In the genomic region with DNA sequence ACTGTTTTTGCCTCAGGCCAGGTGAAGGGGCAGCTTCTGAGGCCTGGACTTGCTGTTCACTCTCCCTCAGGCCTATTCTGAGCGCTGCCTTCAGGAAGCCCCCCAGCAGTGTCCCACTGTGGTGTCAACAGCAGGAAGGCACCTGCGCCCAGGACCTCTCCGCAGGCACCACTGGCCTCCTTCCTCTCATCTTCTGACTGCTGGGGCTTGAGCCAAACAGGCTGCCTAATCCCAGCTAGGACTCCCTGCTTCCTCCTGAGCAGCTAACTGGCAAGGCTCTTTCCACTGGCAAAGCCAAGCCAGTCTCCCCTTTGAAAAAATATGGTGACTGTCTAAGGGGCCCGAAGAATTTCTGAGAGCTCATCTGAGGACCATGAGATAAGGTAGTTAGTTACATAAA, we compare ENCODE assay signal across 30 mouse cellular contexts. TPM values are rescaled to one million over a fixed set of nuclear protein-coding genes. Genes with fewer than 3 reads are reported as not detected.
DNase-seq lines count a peak whose midpoint lies in the region; ATAC-seq and TF ChIP-seq lines count a peak whose summit lies in the region.
"Had no signal": no experiment of that assay in that cellular context is flagged by ENCODE, and none has a peak within 500 bp of the region (broad histone marks: within the 10 kb centered on the region; RNA-seq: fewer than 3 reads in every experiment).

No protein-coding gene starts in this region.

- peaks cover 27% of the 10 kb centered on the region for H3K4me1 ChIP-seq in cerebellum, adult 2 months (ENCODE audit: control insufficient read depth, insufficient read depth, low read length)
- peaks cover 6% of the 10 kb centered on the region for H3K4me1 ChIP-seq in thymus, adult 2 months (replicated peaks; ENCODE audit: control insufficient read depth, insufficient read depth, low read length)
- no peaks in the 10 kb centered on the region for H3K4me1 ChIP-seq in midbrain, embryonic 13.5 days (replicated peaks)
- H3K4me1 ChIP-seq: embryonic facial prominence, embryonic 12.5 days; heart, embryonic 15.5 days; intestine, embryonic 15.5 days; limb, embryonic 15.5 days; lung, embryonic 15.5 days; neural tube, embryonic 13.5 days; stomach, embryonic 15.5 days had no signal

- no peak for TF ChIP-seq POLR2A in cerebellum, adult 2 months (IDR thresholded peaks at IDR 0.05; ENCODE audit: borderline replicate concordance, insufficient read depth, low read length)
- TF ChIP-seq POLR2A in thymus, adult 2 months (IDR thresholded peaks at IDR 0.05; ENCODE audit: control insufficient read depth, extremely low read depth, insufficient read depth, low read length, poor library complexity) = no peak

- H3K36me3 ChIP-seq in thymus, adult 2 months (ENCODE audit: control insufficient read depth, insufficient read depth, low read length) = no peaks in the 10 kb centered on the region
- no peaks in the 10 kb centered on the region for H3K36me3 ChIP-seq in midbrain, embryonic 13.5 days
- H3K36me3 ChIP-seq: embryonic facial prominence, embryonic 12.5 days; heart, embryonic 10.5 days; heart, embryonic 15.5 days; intestine, embryonic 15.5 days; limb, embryonic 10.5 days; limb, embryonic 15.5 days; lung, embryonic 15.5 days; neural tube, embryonic 13.5 days; stomach, embryonic 15.5 days had no signal

- 9% methylated on average over 4 of the region's 4 CpGs for WGBS in cerebellum, adult 2 months
- 49% methylated on average over 4 of the region's 4 CpGs for WGBS in thymus, adult 2 months
- WGBS in midbrain, embryonic 13.5 days = 60% methylated on average over 4 of the region's 4 CpGs

- H3K9me3 ChIP-seq in midbrain, embryonic 13.5 days = no peaks in the 10 kb centered on the region
- H3K9me3 ChIP-seq: embryonic facial prominence, embryonic 12.5 days; heart, embryonic 10.5 days; heart, embryonic 15.5 days; intestine, embryonic 15.5 days; limb, embryonic 10.5 days; limb, embryonic 15.5 days; lung, embryonic 15.5 days; neural tube, embryonic 13.5 days; stomach, embryonic 15.5 days had no signal

- H3K9ac ChIP-seq in midbrain, embryonic 13.5 days (replicated peaks) = no peak overlapping the region
- H3K9ac ChIP-seq: embryonic facial prominence, embryonic 12.5 days; heart, embryonic 15.5 days; intestine, embryonic 15.5 days; limb, embryonic 15.5 days; liver, embryonic 14.5 days; lung, embryonic 15.5 days; neural tube, embryonic 13.5 days; stomach, embryonic 15.5 days had no signal

- H3K4me3 ChIP-seq in cerebellum, adult 2 months (replicated peaks; ENCODE audit: insufficient read depth, low read depth, low read length) = no peak overlapping the region
- no peak overlapping the region for H3K4me3 ChIP-seq in thymus, adult 2 months (ENCODE audit: control insufficient read depth, insufficient read depth, low read length)
- H3K4me3 ChIP-seq in midbrain, embryonic 13.5 days (replicated peaks) = no peak overlapping the region
- no peak overlapping the region for H3K4me3 ChIP-seq in gastrocnemius, adult 2 months
- H3K4me3 ChIP-seq: embryonic facial prominence, embryonic 12.5 days; heart, embryonic 10.5 days; heart, embryonic 15.5 days; intestine, embryonic 15.5 days; layer of hippocampus, adult 2 months; limb, embryonic 10.5 days; limb, embryonic 15.5 days; lung, embryonic 15.5 days; neural tube, embryonic 13.5 days; stomach, embryonic 15.5 days had no signal

- no peak overlapping the region for H3K4me2 ChIP-seq in midbrain, embryonic 13.5 days (replicated peaks)
- H3K4me2 ChIP-seq: embryonic facial prominence, embryonic 12.5 days; heart, embryonic 15.5 days; intestine, embryonic 15.5 days; limb, embryonic 15.5 days; lung, embryonic 15.5 days; midbrain, embryonic 11.5 days; neural tube, embryonic 13.5 days; stomach, embryonic 15.5 days had no signal

- TF ChIP-seq CTCF in cerebellum, adult 2 months (IDR thresholded peaks at IDR 0.05; ENCODE audit: borderline replicate concordance, insufficient read depth, low read depth, low read length) = no peak
- no peak for TF ChIP-seq CTCF in thymus, adult 2 months (IDR thresholded peaks at IDR 0.05; ENCODE audit: borderline replicate concordance, control insufficient read depth, extremely low read depth, insufficient read depth, low read length, poor library complexity)
- no peak for TF ChIP-seq CTCF in gastrocnemius, adult 2 months (IDR thresholded peaks at IDR 0.05)

- H3K27ac ChIP-seq in cerebellum, adult 2 months (ENCODE audit: insufficient read depth, low read length) = no peak overlapping the region; the same call in 1 of the 2 replicates
- no peak overlapping the region for H3K27ac ChIP-seq in thymus, adult 2 months (ENCODE audit: control insufficient read depth, insufficient read depth, low read length)
- H3K27ac ChIP-seq in midbrain, embryonic 13.5 days = no peak overlapping the region
- H3K27ac ChIP-seq in gastrocnemius, adult 2 months = no peak overlapping the region
- H3K27ac ChIP-seq: embryonic facial prominence, embryonic 12.5 days; heart, embryonic 10.5 days; heart, embryonic 15.5 days; hindbrain, postnatal 0 days; intestine, embryonic 15.5 days; layer of hippocampus, adult 2 months; limb, embryonic 10.5 days; limb, embryonic 15.5 days; liver, embryonic 14.5 days; lung, embryonic 15.5 days; neural tube, embryonic 13.5 days; stomach, embryonic 15.5 days had no signal

- no peak for ATAC-seq in cerebellum, adult (ENCODE audit: insufficient number of reproducible peaks, low FRiP score, low TSS enrichment)
- no peak for ATAC-seq in midbrain, embryonic 13.5 days
- ATAC-seq: CD4-positive, CD25-positive, alpha-beta regulatory T cell, adult 4 months; forebrain, embryonic 14.5 days; hindbrain, postnatal 0 days; intestine, embryonic 15.5 days had no signal

- intact Hi-C loops in gastrocnemius, adult 2 months (cut with DNase I) = no loop called here

- no peaks in the 10 kb centered on the region for H3K27me3 ChIP-seq in cerebellum, adult 2 months (ENCODE audit: control insufficient read depth, insufficient read depth, low read length)
- no peaks in the 10 kb centered on the region for H3K27me3 ChIP-seq in thymus, adult 2 months (ENCODE audit: control insufficient read depth, insufficient read depth, low read length)
- H3K27me3 ChIP-seq in midbrain, embryonic 13.5 days = no peaks in the 10 kb centered on the region
- H3K27me3 ChIP-seq: embryonic facial prominence, embryonic 12.5 days; intestine, embryonic 15.5 days; limb, embryonic 15.5 days; lung, embryonic 15.5 days; neural tube, embryonic 13.5 days; stomach, embryonic 15.5 days had no signal

- peak; percentile 47 to 64 for DNase-seq in cerebellum, adult 2 months
- DNase-seq in thymus, postnatal 4 days = peak; percentile 22
- DNase-seq in thymus, adult 2 months = no peak
- peak; percentile 50 to 57 for DNase-seq in cerebellum, postnatal 25 days
- no peak for DNase-seq in gastrocnemius, adult 2 months
- DNase-seq: adrenal gland, postnatal 25 days; gastrocnemius, postnatal 25 days; heart, adult 11 months; kidney, adult 2 months; kidney, postnatal 36 days; lung, postnatal 36 days; thymus, postnatal 14 days had no signal

RNA-seq across cellular contexts. Expression of gene Stum, which starts 16.9 kb away (rescaled TPM):
- polyA plus RNA-seq in cerebellum, adult 2 months (2012; rRNA removed) = 7.3 and 8.2 TPM in 2 replicates
- polyA plus RNA-seq in thymus, adult 2 months (2012; rRNA removed) = 0.94 and 1.3 TPM in 2 replicates
- polyA plus RNA-seq in midbrain, embryonic 13.5 days (2015; fragmentation: Nextera tagmentation; extraction: Ambion mirVana) = 1.6 and 1.7 TPM in 2 replicates
- under 1 TPM; 0.41 to 0.86 TPM for total RNA-seq in gastrocnemius, adult 2 months (2021)
- total RNA-seq: megakaryocyte, adult 5-6 weeks had no signal
- polyA plus RNA-seq: CD4-positive, CD25-positive, alpha-beta regulatory T cell, adult 4 months had no signal

Comparison
In these comparisons a context has a peak if more than half of its experiments do, and no peak if none do; other contexts are left out.
1. DNase-seq: peak in cerebellum, adult 2 months (2 of 2), thymus, postnatal 4 days (single experiment) and cerebellum, postnatal 25 days (2 of 2); none in thymus, adult 2 months (single experiment) and gastrocnemius, adult 2 months (single experiment).